Mouse (Mus musculus): ENCODE measurements around the gene Cdx4. TPM values are rescaled to one million over a fixed set of nuclear protein-coding genes. Genes with fewer than 3 reads are reported as not detected.

Gene Cdx4
- polyA plus RNA-seq, 1 experiment from 2014 or later: not detected

Other genes with a start within 250 kb of the Cdx4 start
- gene Nap1l2, start 134.8 kb upstream of the Cdx4 start, polyA plus RNA-seq (2015; fragmentation: Nextera tagmentation; extraction: Ambion mirVana): 3.1 and 3.6 TPM in 2 replicates
- gene Chic1, start 35.1 kb downstream of the Cdx4 start, polyA plus RNA-seq (2015; fragmentation: Nextera tagmentation; extraction: Ambion mirVana): 3.2 and 3.6 TPM in 2 replicates
- 0.17 and 0.34 TPM in 2 replicates for gene Tsx, start 93.1 kb downstream of the Cdx4 start, polyA plus RNA-seq (2015; fragmentation: Nextera tagmentation; extraction: Ambion mirVana)
- gene Gm26992, start 100.6 kb downstream of the Cdx4 start, polyA plus RNA-seq (2015; fragmentation: Nextera tagmentation; extraction: Ambion mirVana): not detected in 2 replicates